Mouse (Mus musculus) CH12.LX (cell line): ENCODE results near the gene Foxa3. TPM values are rescaled to one million over a fixed set of nuclear protein-coding genes. Genes with fewer than 3 reads are reported as not detected.

Experiments used
- DNase-seq: peaks from one replicate; pipeline ENCODE4 v3.0.0-alpha.2; 2013; ENCODE audit errors: extremely low read depth
- H3K27ac ChIP-seq: 2 replicates; pipeline ENCODE4 v1.5.1; 2012; ENCODE audit warnings: low read depth, mild to moderate bottlenecking, control low read depth, moderate library complexity; ENCODE audit not compliant: insufficient read depth
- H3K27me3 ChIP-seq: replicated peaks from 2 replicates; pipeline ENCODE3; 2012; ENCODE audit warnings: inconsistent platforms
- H3K36me3 ChIP-seq, 2 experiments: replicated peaks in 1 of 2; 2 replicates each; pipeline versions ENCODE3 to v1.6.1; 2012; ENCODE audit warnings: inconsistent platforms in 1 of 2, low read length in 1 of 2, mild to moderate bottlenecking in 1 of 2, mixed read lengths in 1 of 2, moderate library complexity in 1 of 2; ENCODE audit not compliant: control insufficient read depth in 1 of 2, insufficient read depth in 1 of 2
- H3K4me1 ChIP-seq, 2 experiments: 2 replicates each; pipeline ENCODE4 v1.6.1; 2012; ENCODE audit warnings: inconsistent platforms in 1 of 2, moderate library complexity in 1 of 2; ENCODE audit not compliant: insufficient read depth in 2 of 2, control insufficient read depth in 1 of 2
- H3K4me2 ChIP-seq: 2 replicates; pipeline ENCODE4 v1.6.1; 2012; ENCODE audit warnings: low read depth, mild to moderate bottlenecking, control low read depth; ENCODE audit not compliant: poor library complexity, insufficient read depth, severe bottlenecking
- H3K4me3 ChIP-seq, 3 experiments: fragments of 150-350 bp in 1 of 3; sonication (generic) in 1 of 3; replicated peaks in 1 of 3; 2 replicates each; pipeline versions ENCODE3 to v1.5.1; 2011 to 2012; ENCODE audit warnings: low read depth in 2 of 3, low read length in 2 of 3, mild to moderate bottlenecking in 2 of 3, moderate library complexity in 2 of 3, control low read depth in 1 of 3, improper control_type of control experiment in 1 of 3, inconsistent platforms in 1 of 3, mixed read lengths in 1 of 3; ENCODE audit not compliant: poor library complexity in 1 of 3
- H3K79me2 ChIP-seq: replicated peaks from 2 replicates; pipeline ENCODE4 v1.6.1; 2012; ENCODE audit warnings: mild to moderate bottlenecking, moderate library complexity; ENCODE audit not compliant: control insufficient read depth, poor library complexity, insufficient read depth, severe bottlenecking; ENCODE audit errors: extremely low read depth
- H3K9ac ChIP-seq: 2 replicates; pipeline ENCODE4 v1.6.1; 2012; ENCODE audit warnings: low read depth, mild to moderate bottlenecking, control low read depth, moderate library complexity; ENCODE audit not compliant: insufficient read depth
- H3K9me3 ChIP-seq: replicated peaks from 2 replicates; pipeline ENCODE3; 2012; ENCODE audit warnings: low read length, inconsistent platforms, mixed read lengths
- BHLHE40 ChIP-seq: IDR thresholded peaks from 2 replicates; pipeline ENCODE4 v1.6.1; 2011; ENCODE audit warnings: mild to moderate bottlenecking, low read depth, low read length, improper control_type of control experiment
- CHD1 ChIP-seq: IDR thresholded peaks from 2 replicates; pipeline ENCODE4 v1.6.1; 2012; ENCODE audit warnings: low read depth, low read length, improper control_type of control experiment, inconsistent platforms
- CHD2 ChIP-seq: IDR thresholded peaks from 2 replicates; pipeline ENCODE4 v1.6.1; 2011; ENCODE audit warnings: low read length, improper control_type of control experiment
- ELF1 ChIP-seq: IDR thresholded peaks from 2 replicates; pipeline ENCODE4 v1.6.1; 2014; ENCODE audit warnings: low read depth, mild to moderate bottlenecking, inconsistent platforms, low read length, improper control_type of control experiment
- EP300 ChIP-seq: IDR thresholded peaks from 2 replicates; pipeline ENCODE4 v1.6.1; 2011; ENCODE audit warnings: low read length, improper control_type of control experiment
- ETS1 ChIP-seq: conservative IDR thresholded peaks from 2 replicates; pipeline ENCODE4 v1.6.1; 2012; ENCODE audit warnings: low read depth, mild to moderate bottlenecking, inconsistent platforms, low read length, improper control_type of control experiment, moderate library complexity
- GABPA ChIP-seq: IDR thresholded peaks from 2 replicates; pipeline ENCODE4 v1.6.1; 2012; ENCODE audit warnings: low read depth, low read length, improper control_type of control experiment, inconsistent platforms; ENCODE audit not compliant: insufficient replicate concordance
- JUND ChIP-seq: conservative IDR thresholded peaks from 2 replicates; pipeline ENCODE4 v1.6.1; 2011; ENCODE audit warnings: low read depth, low read length, improper control_type of control experiment
- MAFK ChIP-seq: IDR thresholded peaks from 2 replicates; pipeline ENCODE4 v1.6.1; 2011; ENCODE audit warnings: low read length, improper control_type of control experiment; ENCODE audit not compliant: insufficient replicate concordance
- MEF2A ChIP-seq: IDR thresholded peaks from 2 replicates; pipeline ENCODE4 v1.6.1; 2014; ENCODE audit warnings: low read depth, mild to moderate bottlenecking, inconsistent platforms, low read length, improper control_type of control experiment, borderline replicate concordance
- NELFE ChIP-seq: IDR thresholded peaks from 2 replicates; pipeline ENCODE4 v1.6.1; 2011; ENCODE audit warnings: low read depth, low read length, improper control_type of control experiment
- NRF1 ChIP-seq: IDR thresholded peaks from 2 replicates; pipeline ENCODE4 v1.6.1; 2014; ENCODE audit warnings: low read depth, mild to moderate bottlenecking, inconsistent platforms, low read length, improper control_type of control experiment, moderate library complexity
- POLR2A ChIP-seq: IDR thresholded peaks from 2 replicates; pipeline ENCODE4 v1.6.1; 2011; ENCODE audit warnings: low read depth, mild to moderate bottlenecking, improper control_type of control experiment, low read length
- POLR2AphosphoS2 ChIP-seq: IDR thresholded peaks from 2 replicates; pipeline ENCODE4 v1.6.1; 2011; ENCODE audit warnings: low read depth, low read length, improper control_type of control experiment
- RCOR1 ChIP-seq: conservative IDR thresholded peaks from 2 replicates; pipeline ENCODE4 v1.6.1; 2012; ENCODE audit warnings: low read depth, mild to moderate bottlenecking, inconsistent platforms, low read length, improper control_type of control experiment
- SIN3A ChIP-seq: IDR thresholded peaks from 2 replicates; pipeline ENCODE4 v1.6.1; 2012; ENCODE audit warnings: low read length, improper control_type of control experiment, inconsistent platforms
- SMC3 ChIP-seq: IDR thresholded peaks from 2 replicates; pipeline ENCODE4 v1.6.1; 2011; ENCODE audit warnings: low read depth, low read length, improper control_type of control experiment
- TBP ChIP-seq: conservative IDR thresholded peaks from 2 replicates; pipeline ENCODE4 v1.6.1; 2011; ENCODE audit warnings: low read depth, low read length, improper control_type of control experiment
- TCF12 ChIP-seq: IDR thresholded peaks from 2 replicates; pipeline ENCODE4 v1.6.1; 2014; ENCODE audit warnings: low read depth, mild to moderate bottlenecking, inconsistent platforms, low read length, improper control_type of control experiment
- UBTF ChIP-seq: IDR thresholded peaks from 2 replicates; pipeline ENCODE4 v1.6.1; 2012; ENCODE audit warnings: low read depth, mild to moderate bottlenecking, inconsistent platforms, low read length, improper control_type of control experiment, moderate library complexity
- USF1 ChIP-seq: IDR thresholded peaks from 2 replicates; pipeline ENCODE4 v1.6.1; 2014; ENCODE audit warnings: low read depth, mild to moderate bottlenecking, inconsistent platforms, low read length, improper control_type of control experiment
- USF2 ChIP-seq: conservative IDR thresholded peaks from 2 replicates; pipeline ENCODE4 v1.6.1; 2011; ENCODE audit warnings: low read depth, low read length, improper control_type of control experiment
- ZKSCAN1 ChIP-seq: IDR thresholded peaks from 2 replicates; pipeline ENCODE4 v1.6.1; 2012; ENCODE audit warnings: low read depth, inconsistent platforms, low read length, improper control_type of control experiment, borderline replicate concordance
- dilution Hi-C: fragments of 300-500 bp; cut with MboI; formaldehyde crosslinking; loops from 2 replicates; pipeline ENCODE4 v1.14.3; 2020; ENCODE audit warnings: low sequenced_read_pairs; ENCODE audit not compliant: extremely low pct_unique_long_range_greater_than_20kb, extremely low pct_ligation_motif_present
- in situ Hi-C: fragments of 300-500 bp; cut with MboI; formaldehyde crosslinking; loops from 3 replicates; pipeline ENCODE4 v1.14.3; 2019; ENCODE audit warnings: low sequenced_read_pairs, low pct_ligation_motif_present, low pct_unique_long_range_greater_than_20kb, mixed read lengths
- polyA plus RNA-seq: library from polyadenylated mRNA; unstranded; fragments of >175 nt; gene quantifications from 2 replicates; pipeline ENCODE4 v1.2.1, GENCODE M21; 2012; ENCODE audit warnings: low read depth; ENCODE audit not compliant: insufficient read length
- total RNA-seq, 2 experiments: library from RNA; depleted of rRNA; stranded (reverse); fragments of 300-350 nt in 1 of 2; fragments of >200 nt in 1 of 2; gene quantifications; 2 replicates each; pipeline ENCODE4 v1.2.3; 2012 to 2014

Foxa3 gene
- total and polyA plus RNA-seq, 3 experiments: 0.08 TPM; not detected in 2

DNA sequence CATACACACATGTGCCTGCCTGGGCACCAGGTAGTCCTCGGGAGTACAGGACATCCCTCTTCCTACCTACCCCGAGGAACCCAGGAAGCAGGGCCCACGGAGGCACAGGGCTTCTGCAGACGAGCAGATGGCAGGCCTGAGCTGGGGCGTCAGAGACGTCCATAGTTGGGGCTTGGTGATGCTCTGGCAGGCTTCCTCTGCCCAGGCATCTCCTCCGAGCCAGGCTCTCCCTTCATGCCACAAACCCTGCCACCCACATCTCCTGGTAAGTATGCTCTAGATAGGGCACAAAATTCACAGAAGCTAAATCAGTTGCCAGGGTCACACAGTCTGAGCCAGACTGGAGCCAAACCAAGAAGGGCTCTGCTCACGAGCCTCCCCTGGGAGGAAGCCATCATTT is 26.8 kb upstream of the Foxa3 start:
- no peak overlapping the region for H3K4me2 ChIP-seq
- H3K36me3 ChIP-seq: peaks cover 96 to 100% of the 10 kb centered on the region in 2 experiments
- no peaks in the 10 kb centered on the region for H3K79me2 ChIP-seq
- peaks cover 0 to 12% of the 10 kb centered on the region in 2 experiments; a peak in 1 of 4 replicates for H3K4me1 ChIP-seq
- in situ Hi-C loops (no loop called here), dilution Hi-C loops (no loop called here)
- no peak overlapping the region for H3K9ac ChIP-seq
- DNase-seq: no peak
- no peak for TF ChIP-seq USF2
- H3K4me3 ChIP-seq: no peak overlapping the region
- H3K9me3 ChIP-seq: no peaks in the 10 kb centered on the region
- H3K27me3 ChIP-seq: no peaks in the 10 kb centered on the region
- H3K27ac ChIP-seq: no peak overlapping the region

GRCm38 (mm10) chr7:19049252-19049651 is 25.9 kb upstream of the Foxa3 start:
- Histone ChIP-seq H3K36me3 (peaks cover 97 to 100% of the 10 kb centered on the region in 2 experiments), H3K4me1 (peaks cover 0 to 12% of the 10 kb centered on the region in 2 experiments; a peak in 1 of 4 replicates), H3K9ac (no peak overlapping the region), H3K9me3 (no peaks in the 10 kb centered on the region), H3K79me2 (no peaks in the 10 kb centered on the region), H3K27me3 (no peaks in the 10 kb centered on the region), H3K4me3 (no peak overlapping the region), H3K27ac (no peak overlapping the region), H3K4me2 (no peak overlapping the region)
- no peak for DNase-seq
- no peak for TF ChIP-seq EP300
- TF ChIP-seq MAFK: no peak
- no peak for TF ChIP-seq SIN3A
- no peak for TF ChIP-seq NRF1
- no peak for TF ChIP-seq USF1
- dilution Hi-C loops (no loop called here), in situ Hi-C loops (no loop called here)

GRCm38 (mm10) chr7:19048006-19048527 is 24.7 kb upstream of the Foxa3 start:
- no peak for DNase-seq
- no peak overlapping the region for H3K27ac ChIP-seq
- H3K9me3 ChIP-seq: no peaks in the 10 kb centered on the region
- H3K79me2 ChIP-seq: no peaks in the 10 kb centered on the region
- in situ Hi-C loops: no loop called here
- H3K27me3 ChIP-seq: no peaks in the 10 kb centered on the region
- H3K4me1 ChIP-seq: peaks cover 0 to 12% of the 10 kb centered on the region in 2 experiments; a peak in 1 of 4 replicates
- TF ChIP-seq UBTF: no peak
- no peak for TF ChIP-seq MEF2A
- TF ChIP-seq TCF12: no peak
- TF ChIP-seq TBP: no peak
- TF ChIP-seq ETS1: no peak
- TF ChIP-seq NELFE: no peak
- no peak for TF ChIP-seq SMC3
- TF ChIP-seq USF1: no peak
- no peak for TF ChIP-seq USF2
- TF ChIP-seq GABPA: no peak
- no peak for TF ChIP-seq ZKSCAN1
- no peak for TF ChIP-seq ELF1
- TF ChIP-seq POLR2AphosphoS2: no peak
- no peak for TF ChIP-seq POLR2A
- TF ChIP-seq JUND: no peak
- no peak for TF ChIP-seq CHD2
- no peak for TF ChIP-seq CHD1
- no peak for TF ChIP-seq RCOR1
- TF ChIP-seq BHLHE40: no peak
- TF ChIP-seq, all 38 proteins: peak for 0
- Histone ChIP-seq H3K4me3 (no peak overlapping the region), H3K4me2 (no peak overlapping the region), H3K9ac (no peak overlapping the region), H3K36me3 (peaks cover 96 to 98% of the 10 kb centered on the region in 2 experiments)
- dilution Hi-C loops: no loop called here
